Mouse (Mus musculus): Measurements from ENCODE around the gene Slc35f1.

DNA sequence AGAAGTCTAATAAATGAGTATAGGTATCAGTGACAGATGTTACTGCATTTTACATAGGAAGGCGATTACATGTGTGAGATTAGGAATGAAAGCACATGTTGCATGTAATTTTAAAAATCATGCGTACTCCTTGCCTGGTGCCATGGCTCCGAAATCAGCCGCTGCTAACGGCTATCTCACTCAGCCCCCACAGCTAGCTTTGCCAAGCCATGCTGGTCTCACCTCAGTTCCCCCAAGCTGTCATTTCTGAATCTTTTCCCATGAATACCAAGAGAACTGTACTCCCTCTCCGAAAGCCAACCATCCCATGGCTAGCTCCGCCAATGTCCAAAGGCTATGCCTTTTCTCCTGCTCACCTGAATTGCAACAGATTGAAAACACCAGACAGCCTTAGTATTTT, 310.8 kb downstream of the Slc35f1 start:
- no peak for TF ChIP-seq CTCF (IDR thresholded peaks at IDR 0.05; ENCODE audit: control insufficient read depth, insufficient read depth, low read length)
- TF ChIP-seq POLR2A (IDR thresholded peaks at IDR 0.05; ENCODE audit: borderline replicate concordance, control insufficient read depth, low read depth, low read length) = no peak

Measured in bone marrow, adult 2 months (tissue).